28 mouse cellular contexts compared by ENCODE assay signal in the genomic region with DNA sequence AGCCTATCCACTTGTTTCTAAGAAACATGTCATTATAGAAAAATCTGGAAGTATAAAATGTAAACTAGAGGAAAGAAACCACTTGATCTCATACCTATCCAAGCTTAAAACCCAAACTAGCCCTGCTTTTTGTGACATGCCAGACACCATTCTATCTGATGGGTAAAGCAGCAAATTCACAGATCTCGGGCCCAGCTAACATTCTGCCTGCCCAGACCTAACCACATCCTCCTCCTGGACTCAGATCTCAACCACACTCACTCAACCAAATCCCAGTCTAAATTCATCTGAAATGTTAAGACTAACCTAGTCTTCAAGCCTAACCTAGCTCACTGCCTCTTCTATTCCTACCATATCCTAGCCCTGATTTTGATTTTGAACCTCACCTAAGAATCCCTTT. TPM values are rescaled to one million over a fixed set of nuclear protein-coding genes. Genes with fewer than 3 reads are reported as not detected.
DNase-seq lines count a peak whose midpoint lies in the region; ATAC-seq and TF ChIP-seq lines count a peak whose summit lies in the region.
"Had no signal": no experiment of that assay in that cellular context is flagged by ENCODE, and none has a peak within 500 bp of the region (broad histone marks: within the 10 kb centered on the region; RNA-seq: fewer than 3 reads in every experiment).

No protein-coding gene starts in this region.

- no peaks in the 10 kb centered on the region for H3K79me2 ChIP-seq in CH12.LX (replicated peaks; ENCODE audit: control insufficient read depth, extremely low read depth, insufficient read depth, poor library complexity, severe bottlenecking)

- H3K4me2 ChIP-seq in intestine, embryonic 14.5 days (ENCODE audit: low read length), result no peak overlapping the region
- H3K4me2 ChIP-seq in intestine, embryonic 16.5 days (ENCODE audit: low read depth, low read length), result no peak overlapping the region
- no peak overlapping the region for H3K4me2 ChIP-seq in CH12.LX (ENCODE audit: insufficient read depth, low read depth, poor library complexity, severe bottlenecking)
- no peak overlapping the region for H3K4me2 ChIP-seq in embryonic facial prominence, embryonic 15.5 days (replicated peaks)
- H3K4me2 ChIP-seq: forebrain, embryonic 15.5 days; heart, embryonic 13.5 days; hindbrain, embryonic 14.5 days; stomach, embryonic 15.5 days had no signal

- no peaks in the 10 kb centered on the region for H3K27me3 ChIP-seq in intestine, embryonic 14.5 days (replicated peaks; ENCODE audit: control insufficient read depth, insufficient read depth, low read length)
- H3K27me3 ChIP-seq in intestine, embryonic 16.5 days (replicated peaks; ENCODE audit: control insufficient read depth, insufficient read depth, low read length), result no peaks in the 10 kb centered on the region
- peaks cover 41% of the 10 kb centered on the region for H3K27me3 ChIP-seq in CH12.LX (replicated peaks)
- no peaks in the 10 kb centered on the region for H3K27me3 ChIP-seq in embryonic facial prominence, embryonic 15.5 days
- H3K27me3 ChIP-seq: Patski; stomach, embryonic 15.5 days had no signal

- no peak for TF ChIP-seq RAD21 in CH12.LX (IDR thresholded peaks at IDR 0.05; ENCODE audit: low read depth, low read length)

- no peak for DNase-seq in intestine, embryonic 14.5 days (ENCODE audit: low spot score)
- peak; percentile 58 for DNase-seq in 416B (ENCODE audit: low read depth)
- DNase-seq in CH12.LX (ENCODE audit: extremely low read depth), result peak; percentile 37
- DNase-seq in c-Kit-positive CD71-positive TER-119-positive erythroid progenitor cells, embryonic 14.5 days (ENCODE audit: low spot score), result no peak
- DNase-seq in frontal cortex, postnatal 10 days (ENCODE audit: low spot score in 2 of 2), result no peak
- no peak for DNase-seq in left cerebral cortex, postnatal 36 days (ENCODE audit: low spot score in 2 of 2)
- DNase-seq: adrenal gland, postnatal 14 days; cerebellum, adult 11-12 months; cerebellum, postnatal 25 days; kidney, adult 18-20 months; kidney, postnatal 14 days; layer of hippocampus, postnatal 36 days; left cerebral cortex, postnatal 4 days; lung, adult 18-20 months; right cerebral cortex, postnatal 4 days had no signal

- no peak for TF ChIP-seq POLR2A in CH12.LX (IDR thresholded peaks at IDR 0.05; ENCODE audit: low read depth, low read length)

- WGBS in intestine, embryonic 14.5 days, result 56% methylated on average over 1 of the region's 1 CpGs
- 93% methylated on average over 1 of the region's 1 CpGs for WGBS in intestine, embryonic 16.5 days
- 62% methylated on average over 1 of the region's 1 CpGs for WGBS in embryonic facial prominence, embryonic 15.5 days

- no peak overlapping the region for H3K9ac ChIP-seq in intestine, embryonic 14.5 days (ENCODE audit: low read length)
- no peak overlapping the region for H3K9ac ChIP-seq in intestine, embryonic 16.5 days (ENCODE audit: low read depth, low read length)
- H3K9ac ChIP-seq in CH12.LX (ENCODE audit: insufficient read depth, low read depth), result no peak overlapping the region
- H3K9ac ChIP-seq in embryonic facial prominence, embryonic 15.5 days, result no peak overlapping the region
- H3K9ac ChIP-seq: forebrain, embryonic 15.5 days; hindbrain, embryonic 14.5 days; stomach, embryonic 15.5 days had no signal

- intact Hi-C loops in left cerebral cortex, postnatal 36 days (cut with DNase I), result no loop called here

- ATAC-seq in intestine, embryonic 14.5 days (replicated peaks; ENCODE audit: low FRiP score, low TSS enrichment, low read depth), result no peak
- no peak for ATAC-seq in intestine, embryonic 16.5 days
- no peak for ATAC-seq in embryonic facial prominence, embryonic 15.5 days (ENCODE audit: insufficient number of reproducible peaks, low FRiP score, low TSS enrichment, low read depth)
- ATAC-seq: forebrain, embryonic 15.5 days; midbrain, embryonic 16.5 days; Patski had no signal

- peaks cover 7% of the 10 kb centered on the region for H3K36me3 ChIP-seq in intestine, embryonic 14.5 days (ENCODE audit: control insufficient read depth, insufficient read depth, low read length)
- no peaks in the 10 kb centered on the region for H3K36me3 ChIP-seq in intestine, embryonic 16.5 days (ENCODE audit: control insufficient read depth, insufficient read depth, low read length)
- H3K36me3 ChIP-seq in CH12.LX (replicated peaks in 1 of 2; ENCODE audit: control insufficient read depth in 1 of 2, insufficient read depth in 1 of 2, low read length in 1 of 2), result no peaks in the 10 kb centered on the region
- peaks cover 16% of the 10 kb centered on the region; the same call in 1 of the 2 replicates for H3K36me3 ChIP-seq in embryonic facial prominence, embryonic 15.5 days
- H3K36me3 ChIP-seq: forebrain, embryonic 15.5 days; heart, embryonic 13.5 days; stomach, embryonic 15.5 days had no signal

- no peak overlapping the region for H3K4me3 ChIP-seq in intestine, embryonic 14.5 days (ENCODE audit: low read depth, low read length)
- no peak overlapping the region for H3K4me3 ChIP-seq in intestine, embryonic 16.5 days (ENCODE audit: low read length)
- H3K4me3 ChIP-seq in CH12.LX (replicated peaks in 1 of 3; ENCODE audit: low read depth in 2 of 3, low read length in 2 of 3, poor library complexity in 1 of 3), result no peak overlapping the region
- no peak overlapping the region for H3K4me3 ChIP-seq in embryonic facial prominence, embryonic 15.5 days (replicated peaks)
- H3K4me3 ChIP-seq: forebrain, embryonic 15.5 days; heart, embryonic 13.5 days; layer of hippocampus, adult 2 months; stomach, embryonic 15.5 days had no signal

- H3K4me1 ChIP-seq in intestine, embryonic 14.5 days (replicated peaks; ENCODE audit: control insufficient read depth, insufficient read depth, low read length), result peaks cover 69% of the 10 kb centered on the region
- peaks cover 74% of the 10 kb centered on the region for H3K4me1 ChIP-seq in intestine, embryonic 16.5 days (ENCODE audit: control insufficient read depth, insufficient read depth, low read length)
- H3K4me1 ChIP-seq in CH12.LX (ENCODE audit: control insufficient read depth in 1 of 2, insufficient read depth in 2 of 2), result peaks cover 7 to 56% of the 10 kb centered on the region in 2 experiments; a peak in 3 of 4 replicates
- peaks cover 75% of the 10 kb centered on the region for H3K4me1 ChIP-seq in embryonic facial prominence, embryonic 15.5 days

- H3K9me3 ChIP-seq in intestine, embryonic 14.5 days (ENCODE audit: control insufficient read depth, low read length), result no peaks in the 10 kb centered on the region
- no peaks in the 10 kb centered on the region for H3K9me3 ChIP-seq in intestine, embryonic 16.5 days (ENCODE audit: control insufficient read depth, low read length)
- H3K9me3 ChIP-seq in CH12.LX (replicated peaks; ENCODE audit: low read length), result no peaks in the 10 kb centered on the region
- H3K9me3 ChIP-seq in embryonic facial prominence, embryonic 15.5 days (replicated peaks), result no peaks in the 10 kb centered on the region
- H3K9me3 ChIP-seq: forebrain, embryonic 15.5 days; heart, embryonic 13.5 days; stomach, embryonic 15.5 days had no signal

- in situ Hi-C loops in CH12.LX (cut with MboI; ENCODE audit: low pct_ligation_motif_present, low pct_unique_long_range_greater_than_20kb, low sequenced_read_pairs), result no loop called here

- no peak for TF ChIP-seq CTCF in CH12.LX (conservative IDR thresholded peaks at IDR 0.05 in 1 of 2, IDR thresholded peaks at IDR 0.05 in 1 of 2; ENCODE audit: low read depth in 2 of 2, low read length in 2 of 2)

- H3K27ac ChIP-seq in intestine, embryonic 14.5 days (ENCODE audit: low read depth), result 0 out of 2 replicates have a peak overlapping the region, but pooled peaks have one; percentile 94
- H3K27ac ChIP-seq in intestine, embryonic 16.5 days (ENCODE audit: low read length), result no peak overlapping the region
- no peak overlapping the region for H3K27ac ChIP-seq in CH12.LX (ENCODE audit: insufficient read depth, low read depth)
- peak overlapping the region; percentile 49; the same call in 1 of the 2 replicates for H3K27ac ChIP-seq in embryonic facial prominence, embryonic 15.5 days (replicated peaks)
- H3K27ac ChIP-seq: forebrain, embryonic 15.5 days; heart, embryonic 13.5 days; hindbrain, embryonic 14.5 days; layer of hippocampus, adult 2 months had no signal

- dilution Hi-C loops in CH12.LX (cut with MboI; ENCODE audit: extremely low pct_ligation_motif_present, extremely low pct_unique_long_range_greater_than_20kb, low sequenced_read_pairs), result no loop called here

- no peak for TF ChIP-seq EP300 in CH12.LX (IDR thresholded peaks at IDR 0.05; ENCODE audit: low read length)

RNA-seq across cellular contexts. Expression of a gene that starts 4.6 kb away (rescaled TPM):
- not detected in 2 replicates for polyA plus RNA-seq in intestine, embryonic 14.5 days (2014; fragmentation: Nextera tagmentation; extraction: Ambion mirVana)
- polyA plus RNA-seq in intestine, embryonic 16.5 days (2015; fragmentation: Nextera tagmentation; extraction: Ambion mirVana), result not detected in 2 replicates
- total RNA-seq in CH12.LX (2012; rRNA removed), result not detected in 2 replicates
- total RNA-seq in CH12.LX (2014; rRNA removed), result not detected in 2 replicates
- polyA plus RNA-seq in CH12.LX (2012; ENCODE audit: insufficient read length, low read depth), result not detected in 2 replicates
- polyA plus RNA-seq in embryonic facial prominence, embryonic 15.5 days (2015; fragmentation: Nextera tagmentation; extraction: Ambion mirVana), result not detected in 2 replicates
- total RNA-seq in left cerebral cortex, postnatal 36 days (2021), result not detected
- total RNA-seq: adrenal gland, postnatal 14 days; ES-E14; heart, postnatal 25 days; layer of hippocampus, adult 2 months; layer of hippocampus, postnatal 36 days; left cerebral cortex, postnatal 4 days; liver, adult 2 months had no signal
- polyA plus RNA-seq: forebrain, embryonic 15.5 days; gonadal fat pad, adult 2 months; heart, embryonic 13.5 days; hindbrain, embryonic 14.5 days; liver, adult 2 months; midbrain, embryonic 16.5 days; stomach, embryonic 15.5 days had no signal

RNA-seq across cellular contexts. Expression of a gene that starts 4.7 kb away (rescaled TPM):
- polyA plus RNA-seq in intestine, embryonic 14.5 days (2014; fragmentation: Nextera tagmentation; extraction: Ambion mirVana), result 6.9 and 7.5 TPM in 2 replicates
- polyA plus RNA-seq in intestine, embryonic 16.5 days (2015; fragmentation: Nextera tagmentation; extraction: Ambion mirVana), result 5.9 TPM in 2 replicates
- 0.29 and 1.0 TPM in 2 replicates for total RNA-seq in CH12.LX (2012; rRNA removed)
- 0.28 TPM in 1 of 2 replicates, not detected in the other for total RNA-seq in CH12.LX (2014; rRNA removed)
- polyA plus RNA-seq in CH12.LX (2012; ENCODE audit: insufficient read length, low read depth), result 0.09 TPM in 1 of 2 replicates, not detected in the other
- polyA plus RNA-seq in embryonic facial prominence, embryonic 15.5 days (2015; fragmentation: Nextera tagmentation; extraction: Ambion mirVana), result 10.1 and 10.2 TPM in 2 replicates
- 1 to 10 TPM in 1 of 2 experiments, under 1 TPM in 1; 0.84 to 1.2 TPM for total RNA-seq in left cerebral cortex, postnatal 36 days (2021)

RNA-seq across cellular contexts. Expression of a gene that starts 12.9 kb away (rescaled TPM):
- 30.8 and 30.9 TPM in 2 replicates for polyA plus RNA-seq in intestine, embryonic 14.5 days (2014; fragmentation: Nextera tagmentation; extraction: Ambion mirVana)
- polyA plus RNA-seq in intestine, embryonic 16.5 days (2015; fragmentation: Nextera tagmentation; extraction: Ambion mirVana), result 46.7 and 52.9 TPM in 2 replicates
- total RNA-seq in CH12.LX (2012; rRNA removed) (35.0 and 53.4 TPM in 2 replicates), CH12.LX (2014; rRNA removed) (61.5 and 76.4 TPM in 2 replicates)
- polyA plus RNA-seq in CH12.LX (2012; ENCODE audit: insufficient read length, low read depth), result 35.1 and 36.8 TPM in 2 replicates
- 33.5 and 34.0 TPM in 2 replicates for polyA plus RNA-seq in embryonic facial prominence, embryonic 15.5 days (2015; fragmentation: Nextera tagmentation; extraction: Ambion mirVana)
- total RNA-seq in left cerebral cortex, postnatal 36 days (2021), result 10 to 100 TPM; 15.9 to 17.8 TPM

RNA-seq across cellular contexts. Expression of a gene that starts 17.3 kb away (rescaled TPM):
- polyA plus RNA-seq in intestine, embryonic 14.5 days (2014; fragmentation: Nextera tagmentation; extraction: Ambion mirVana), result 33.2 and 38.3 TPM in 2 replicates
- 31.7 and 34.2 TPM in 2 replicates for polyA plus RNA-seq in intestine, embryonic 16.5 days (2015; fragmentation: Nextera tagmentation; extraction: Ambion mirVana)
- total RNA-seq in CH12.LX (2012; rRNA removed) (20.5 and 22.4 TPM in 2 replicates), CH12.LX (2014; rRNA removed) (11.5 and 14.3 TPM in 2 replicates)
- 20.0 and 21.7 TPM in 2 replicates for polyA plus RNA-seq in CH12.LX (2012; ENCODE audit: insufficient read length, low read depth)
- polyA plus RNA-seq in embryonic facial prominence, embryonic 15.5 days (2015; fragmentation: Nextera tagmentation; extraction: Ambion mirVana), result 33.6 and 35.0 TPM in 2 replicates
- 10 to 100 TPM in 1 of 2 experiments, 1 to 10 TPM in 1; 6.1 to 10.8 TPM for total RNA-seq in left cerebral cortex, postnatal 36 days (2021)

RNA-seq across cellular contexts. Expression of a gene that starts 26.9 kb away (rescaled TPM):
- polyA plus RNA-seq in intestine, embryonic 14.5 days (2014; fragmentation: Nextera tagmentation; extraction: Ambion mirVana), result 837 and 863 TPM in 2 replicates
- 759 and 799 TPM in 2 replicates for polyA plus RNA-seq in intestine, embryonic 16.5 days (2015; fragmentation: Nextera tagmentation; extraction: Ambion mirVana)
- total RNA-seq in CH12.LX (2012; rRNA removed) (502 and 585 TPM in 2 replicates), CH12.LX (2014; rRNA removed) (635 and 651 TPM in 2 replicates)
- 383 and 389 TPM in 2 replicates for polyA plus RNA-seq in CH12.LX (2012; ENCODE audit: insufficient read length, low read depth)
- 745 and 794 TPM in 2 replicates for polyA plus RNA-seq in embryonic facial prominence, embryonic 15.5 days (2015; fragmentation: Nextera tagmentation; extraction: Ambion mirVana)
- total RNA-seq in left cerebral cortex, postnatal 36 days (2021), result 100 to 1,000 TPM; 292 to 320 TPM

Comparison
In these comparisons a context has a peak if more than half of its experiments do, and no peak if none do; other contexts are left out.
1. H3K27ac ChIP-seq: peak in intestine, embryonic 14.5 days (single experiment) and embryonic facial prominence, embryonic 15.5 days (single experiment); none in intestine, embryonic 16.5 days (single experiment) and CH12.LX (single experiment).
2. DNase-seq: peak in 416B (single experiment) and CH12.LX (single experiment); none in intestine, embryonic 14.5 days (single experiment), c-Kit-positive CD71-positive TER-119-positive erythroid progenitor cells, embryonic 14.5 days (single experiment), frontal cortex, postnatal 10 days (0 of 2) and left cerebral cortex, postnatal 36 days (0 of 2).